Mouse (Mus musculus): ENCODE measurements at regions not wholly inside any gene's neighbourhood (a gene's known extent, or its start where the extent isn't known, plus 50 kb on each side); places are given as distances from the start of the nearest gene placed in this dataset.

DNA sequence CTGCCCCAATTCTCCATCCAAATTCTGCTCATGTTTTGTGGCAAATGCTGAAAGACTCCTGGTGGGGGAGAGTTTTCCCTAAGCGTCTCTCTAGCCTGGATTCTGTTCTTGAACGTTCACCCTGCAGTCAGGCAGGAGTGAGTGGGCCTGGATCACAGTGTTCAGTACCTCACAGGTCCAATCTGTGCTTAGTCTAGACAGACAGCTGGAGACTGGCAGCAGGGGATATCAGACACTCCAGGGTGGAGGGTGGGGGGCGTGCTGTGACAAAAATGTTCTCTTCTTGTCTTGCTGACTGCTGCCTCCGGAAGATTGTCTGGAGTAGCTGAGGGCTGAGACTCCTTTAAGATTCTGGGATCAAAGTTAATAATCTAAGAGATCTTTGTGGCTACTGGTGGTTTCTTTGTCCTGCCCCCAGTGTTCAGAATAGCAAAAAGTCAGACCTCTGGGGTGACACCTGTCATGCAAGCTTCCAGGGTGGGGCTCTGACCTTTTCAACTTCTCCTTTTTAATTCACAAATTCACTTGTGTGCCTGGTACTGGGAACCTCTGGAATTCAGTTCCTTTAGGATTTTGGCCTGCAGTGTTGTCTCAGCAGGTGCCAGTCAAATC, 319.0 kb upstream of the Trib2 start:
- DNase-seq, result no peak

DNA sequence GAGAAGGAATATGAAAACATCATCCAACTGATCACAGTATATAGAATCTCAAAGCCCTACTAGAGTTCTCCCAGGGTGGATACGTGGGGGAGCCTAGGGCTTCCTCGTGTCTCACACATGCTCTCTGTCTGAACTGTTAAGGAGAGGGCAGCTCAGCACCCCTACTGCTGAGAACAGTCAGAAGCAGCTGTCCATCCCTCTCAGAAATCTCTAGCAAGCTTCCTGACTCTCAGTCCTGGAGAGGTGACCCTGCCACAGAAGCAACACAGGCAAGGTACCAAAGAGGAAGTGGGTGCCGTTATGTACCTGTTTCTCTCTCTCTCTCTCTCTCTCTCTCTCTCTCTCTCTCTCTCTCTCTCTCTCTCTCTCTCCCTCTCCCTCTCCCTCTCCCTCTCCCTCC, 317.7 kb upstream of the Trib2 start:
- no peak for DNase-seq

DNA sequence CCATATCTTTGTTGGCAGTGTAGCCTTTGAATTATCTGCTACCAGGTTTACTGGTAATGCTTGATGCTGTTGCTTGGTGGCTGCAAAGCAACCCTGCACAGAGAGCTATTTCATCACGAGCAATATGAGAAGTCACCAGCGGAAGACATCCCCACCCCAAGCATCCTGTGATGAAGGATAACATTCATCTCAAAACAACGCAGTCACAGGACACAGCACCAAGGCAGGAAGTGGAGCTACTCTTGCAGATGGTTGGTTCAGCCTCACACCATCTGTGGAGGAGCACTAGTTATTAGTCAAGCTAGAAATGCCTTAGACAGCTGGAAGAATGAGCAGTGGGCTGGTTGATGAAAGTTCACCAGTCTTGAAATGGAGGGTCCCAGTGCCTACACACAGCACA, 316.5 kb upstream of the Trib2 start:
- no peak for DNase-seq

DNA sequence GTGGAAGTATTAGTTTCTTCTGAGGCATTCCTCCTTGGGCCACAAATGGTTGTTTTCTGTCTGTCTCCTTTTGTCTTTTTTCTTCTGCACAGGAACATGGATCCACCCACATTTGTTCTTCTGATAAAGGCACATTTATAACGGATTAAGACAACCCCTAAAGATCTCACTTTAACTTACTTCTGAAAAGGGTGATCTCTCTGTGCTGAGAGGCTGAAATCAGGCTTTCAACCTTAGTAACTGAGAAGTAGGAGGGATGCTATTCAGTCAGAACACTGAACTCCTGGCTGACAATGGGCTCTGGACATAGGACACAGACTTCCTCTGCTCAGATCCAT, 315.0 kb upstream of the Trib2 start:
- DNase-seq, result no peak

DNA sequence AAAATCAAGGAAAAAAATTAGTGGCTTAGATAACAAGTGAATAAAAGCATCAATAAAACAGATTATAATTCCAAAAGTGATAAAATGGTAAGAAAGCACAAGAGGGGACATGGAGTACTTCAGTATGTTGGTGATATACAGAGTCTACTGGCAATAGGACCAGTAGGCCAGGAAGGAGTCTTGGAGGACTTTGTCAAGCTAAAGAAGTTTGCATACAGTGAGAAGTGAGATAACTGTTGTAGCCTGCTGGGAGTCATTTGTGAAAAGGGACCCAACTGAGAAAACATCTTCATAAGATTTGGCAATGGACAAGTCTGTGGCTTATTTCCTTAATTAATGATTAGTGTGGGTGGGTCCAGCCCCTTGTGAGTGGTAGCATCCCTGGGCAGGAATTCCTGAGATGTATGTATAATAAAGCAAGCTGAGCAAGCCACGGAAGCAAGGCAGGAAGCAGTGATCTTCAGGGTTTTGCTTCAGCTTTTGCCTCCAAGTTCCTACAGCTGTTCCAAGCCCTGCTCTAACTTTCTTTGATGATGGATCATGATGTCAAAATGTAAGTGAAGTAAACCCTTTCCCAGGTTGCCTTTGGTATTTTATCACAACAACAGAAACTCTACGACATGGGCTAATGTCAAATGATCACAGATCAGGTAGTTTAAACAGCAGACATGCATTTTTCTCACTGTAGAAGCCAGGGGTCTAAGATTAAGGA, 314.5 kb upstream of the Trib2 start:
- no peak for DNase-seq

DNA sequence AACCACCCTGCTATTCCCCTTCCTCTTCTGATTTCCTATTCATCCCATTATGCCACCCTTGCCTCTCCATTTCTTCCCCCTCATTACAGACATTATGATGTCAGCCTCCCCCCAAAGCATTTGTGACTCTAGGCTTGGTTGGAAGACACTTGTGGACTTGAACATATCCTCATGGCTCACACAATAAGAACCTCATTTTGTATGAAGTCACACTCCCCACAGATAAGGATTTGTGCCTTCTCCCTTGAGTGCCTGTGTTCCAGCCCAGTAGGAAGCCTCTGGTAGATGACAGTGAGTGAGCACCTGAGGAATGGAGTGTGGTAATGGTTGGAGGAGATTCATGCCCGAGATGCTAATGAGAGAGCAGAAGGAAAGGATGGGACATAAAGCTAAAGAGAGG, 313.9 kb upstream of the Trib2 start:
- DNase-seq, result no peak

DNA sequence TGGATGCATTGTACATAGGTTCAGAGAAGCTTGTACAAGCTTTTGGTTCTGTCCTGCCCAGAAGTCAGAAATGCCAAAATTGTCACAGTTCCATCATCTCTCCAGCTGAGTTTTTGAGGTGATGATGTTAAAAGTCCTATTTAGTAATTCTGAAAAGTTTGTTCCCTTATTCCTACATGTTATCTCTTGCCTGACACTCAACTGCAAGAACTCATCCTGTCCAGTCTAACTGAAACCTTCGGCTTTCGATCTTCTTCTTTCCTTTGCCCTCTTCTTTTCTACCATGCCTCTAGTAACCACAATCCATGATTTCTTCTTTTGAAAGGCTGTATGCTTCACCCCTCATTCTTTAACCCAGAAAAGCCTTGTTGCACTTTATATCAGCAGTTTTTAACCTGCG, 313.2 kb upstream of the Trib2 start:
- no peak for DNase-seq

DNA sequence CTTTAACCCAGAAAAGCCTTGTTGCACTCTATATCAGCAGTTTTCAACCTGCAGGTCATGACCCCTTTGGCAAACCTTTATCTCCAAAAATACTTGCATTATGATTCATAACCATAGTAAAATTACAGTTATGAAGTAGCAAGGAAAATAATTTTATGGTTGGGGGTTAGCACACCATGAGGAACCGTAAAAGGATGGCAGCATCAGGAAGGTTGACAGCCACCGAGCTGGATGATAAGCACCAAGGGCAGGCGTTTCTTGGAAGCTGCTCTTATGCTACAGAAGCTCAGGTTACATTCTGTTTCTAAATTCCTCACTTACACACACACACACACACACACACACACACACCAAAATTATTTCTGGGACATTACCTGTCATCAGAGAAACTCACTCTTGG, 312.5 kb upstream of the Trib2 start:
- DNase-seq, result no peak

DNA sequence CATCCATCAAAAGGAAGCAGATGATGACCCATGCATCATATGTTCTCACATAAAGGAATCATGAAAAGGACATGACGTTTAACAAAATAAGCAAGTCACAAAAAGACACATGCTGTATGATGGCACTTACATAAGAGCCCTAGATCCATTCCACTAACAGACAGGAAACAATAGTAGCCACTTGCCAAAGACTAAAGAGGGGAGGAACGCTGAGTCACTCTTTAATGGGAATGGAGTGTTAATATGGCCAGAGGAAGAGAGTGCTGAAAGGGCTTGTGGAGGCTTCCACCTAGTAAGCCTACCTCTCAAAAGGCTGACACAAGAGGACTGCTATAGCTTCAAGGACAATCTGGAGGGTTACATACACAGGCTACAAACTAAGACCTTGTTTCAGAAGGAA, 308.2 kb upstream of the Trib2 start:
- no peak for DNase-seq

DNA sequence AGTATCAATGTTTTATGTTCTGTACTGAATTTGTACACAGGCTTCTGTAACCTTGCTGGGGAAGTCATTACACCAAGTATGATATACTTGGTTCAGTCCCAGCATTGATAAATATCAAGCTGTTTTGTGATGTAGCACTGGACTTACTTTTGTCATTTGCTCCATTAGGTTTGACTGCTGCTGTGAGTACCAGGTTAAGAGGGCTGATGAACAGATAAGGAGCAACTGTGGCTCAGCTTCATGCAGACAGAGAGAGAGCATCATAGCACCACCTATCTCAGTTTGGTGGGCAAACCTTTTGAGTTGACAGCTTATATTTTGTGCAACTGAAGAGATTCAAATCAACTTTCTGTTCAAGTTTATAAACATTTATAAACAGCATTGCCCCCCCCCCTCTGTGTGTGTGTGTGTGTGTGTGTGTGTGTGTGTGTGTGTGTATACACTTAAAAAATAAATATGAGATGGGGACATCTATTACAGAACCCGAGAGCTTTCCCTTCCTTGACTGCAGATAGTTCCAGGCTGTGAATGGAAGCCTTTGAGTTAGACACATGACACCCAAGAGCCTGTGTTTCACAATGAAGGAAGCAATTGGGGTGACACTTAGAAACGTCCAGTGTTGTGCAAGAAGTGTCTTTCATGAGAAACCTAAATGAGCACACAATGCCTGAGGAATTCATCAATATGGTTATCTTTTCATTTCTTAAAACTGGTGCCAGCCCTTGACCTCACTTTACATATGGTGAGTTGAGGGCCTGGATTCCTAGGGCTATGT, 305.8 kb upstream of the Trib2 start:
- no peak for DNase-seq

DNA sequence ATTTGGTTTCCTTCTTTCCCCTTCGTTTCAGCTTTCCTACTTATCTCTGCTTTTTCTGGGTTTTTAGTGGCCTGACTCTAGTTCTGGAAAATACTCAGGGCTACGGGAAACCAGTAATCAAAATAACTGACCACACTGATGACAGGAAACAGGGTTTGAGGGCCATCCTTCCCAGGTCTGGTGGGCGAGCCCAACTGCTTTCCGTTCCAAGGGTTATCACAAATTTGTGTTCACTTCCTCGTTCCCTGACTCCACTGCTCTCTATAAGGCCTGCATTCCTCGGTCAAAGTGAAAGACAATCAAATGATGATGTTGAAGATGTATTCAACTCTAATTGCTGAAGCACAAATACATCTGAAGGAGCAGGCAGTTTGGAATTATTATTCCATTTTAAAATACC, 305.1 kb upstream of the Trib2 start:
- DNase-seq, result no peak

DNA sequence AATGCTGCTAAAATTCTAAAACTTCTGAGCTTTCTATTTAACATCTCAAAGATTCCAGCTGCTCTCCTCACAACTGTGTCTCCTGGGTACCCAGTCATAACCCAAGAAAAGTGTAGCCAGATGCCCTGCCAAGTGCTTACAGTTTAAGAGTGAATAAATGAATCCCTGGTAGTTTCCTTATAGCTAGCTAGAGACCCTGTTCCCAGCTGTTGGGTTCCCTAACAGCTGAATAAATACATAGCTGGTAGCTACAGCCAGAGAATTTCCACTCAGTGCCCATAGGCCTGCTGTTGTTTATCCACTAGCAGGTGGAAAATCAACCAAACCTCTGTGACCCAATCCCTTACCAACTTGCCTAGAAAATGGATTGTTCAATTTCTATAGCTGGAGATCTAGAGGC, 302.0 kb upstream of the Trib2 start:
- no peak for DNase-seq

DNA sequence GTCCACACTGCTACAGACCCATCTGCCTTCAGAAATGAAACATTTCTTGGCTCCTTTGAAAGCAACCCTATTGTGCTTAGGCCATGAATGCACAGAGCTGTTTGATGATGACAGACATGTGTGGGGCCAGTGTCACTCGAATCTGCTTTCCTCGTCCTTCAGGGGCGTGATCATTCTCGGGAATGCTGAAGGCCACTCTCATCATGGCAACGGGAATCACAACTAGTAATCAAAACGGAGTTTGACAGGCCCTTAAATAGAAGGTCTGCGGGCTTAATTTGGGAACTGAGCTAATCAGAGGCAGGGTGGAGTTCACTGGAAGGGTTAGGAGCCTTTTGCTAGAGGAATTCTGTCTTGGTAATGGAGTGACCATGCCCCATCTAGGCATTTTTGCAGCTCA, 290.2 kb upstream of the Trib2 start:
- no peak for DNase-seq

DNA sequence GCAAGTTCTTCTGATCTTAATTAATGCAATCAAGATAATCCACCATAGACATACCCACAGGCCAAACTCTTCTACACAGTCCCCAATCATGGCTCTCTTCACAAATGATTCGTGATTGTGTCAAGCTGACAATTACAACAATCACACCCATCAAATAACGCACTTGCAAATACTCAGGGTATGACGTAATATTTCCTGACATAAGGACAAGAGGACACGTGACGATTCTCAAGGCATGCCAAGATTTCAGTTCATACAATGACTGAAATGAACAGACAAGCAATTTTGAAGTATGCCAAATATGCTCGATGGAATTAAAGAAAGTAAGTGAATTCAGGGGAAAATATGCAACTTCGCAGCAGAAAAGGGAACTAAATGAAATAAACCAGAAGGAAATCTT, 282.1 kb upstream of the Trib2 start:
- no peak for DNase-seq

DNA sequence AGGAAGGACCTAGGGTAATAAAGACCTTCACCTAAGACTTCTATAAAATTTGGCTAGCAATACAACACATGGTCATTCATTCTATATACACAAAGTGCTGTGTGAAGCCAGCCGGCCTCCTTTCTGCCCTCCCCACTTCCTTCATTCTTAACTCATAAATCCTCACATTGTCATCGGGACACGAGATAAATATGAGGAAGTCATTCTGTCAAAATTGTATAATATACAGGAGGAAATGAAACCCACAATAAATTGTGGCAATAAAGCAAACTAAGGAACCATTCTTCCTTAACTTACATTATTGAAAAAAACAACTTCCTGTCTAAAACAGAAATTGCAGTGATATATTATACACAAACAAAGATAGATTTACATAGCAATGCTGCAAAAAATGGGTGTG, 275.9 kb upstream of the Trib2 start:
- no peak for DNase-seq

DNA sequence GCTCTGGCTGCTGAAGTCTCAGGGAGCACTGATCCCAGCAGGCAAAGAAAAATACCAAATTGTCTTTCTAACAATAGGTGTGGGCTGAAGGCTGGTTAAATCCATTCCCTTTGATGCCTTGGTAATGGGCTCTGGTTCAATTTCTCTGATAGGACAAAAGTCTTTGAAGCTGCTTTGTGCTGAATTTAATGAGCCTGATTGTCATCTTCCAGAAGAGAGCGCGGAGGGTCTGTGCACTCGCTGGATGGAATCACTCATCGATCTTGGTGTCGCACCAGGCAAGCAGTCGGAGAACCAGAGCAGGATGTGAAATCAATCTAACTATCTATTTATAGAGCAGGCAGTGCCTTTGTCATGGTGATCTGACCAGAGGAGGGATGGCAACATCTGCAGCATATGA, 274.6 kb upstream of the Trib2 start:
- DNase-seq, result no peak

DNA sequence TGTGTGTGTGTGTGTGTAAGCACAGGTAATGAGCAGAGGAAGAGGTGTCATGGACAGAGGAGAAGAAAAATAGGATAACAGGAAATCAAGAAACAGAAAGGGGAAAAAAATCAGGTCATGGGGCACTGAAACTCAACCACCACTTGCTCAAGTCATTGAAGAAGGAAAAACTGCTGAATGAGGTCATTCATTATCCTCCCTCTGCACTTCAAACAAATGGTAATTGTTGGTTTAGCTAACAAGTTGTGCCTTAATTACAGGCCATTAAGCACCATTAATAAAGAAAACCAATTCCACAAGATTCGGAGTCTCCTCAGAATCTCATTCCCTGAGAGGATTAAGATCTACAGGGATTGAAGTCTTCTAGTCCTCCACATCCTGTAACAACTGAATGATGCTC, 266.5 kb upstream of the Trib2 start:
- DNase-seq, result no peak

DNA sequence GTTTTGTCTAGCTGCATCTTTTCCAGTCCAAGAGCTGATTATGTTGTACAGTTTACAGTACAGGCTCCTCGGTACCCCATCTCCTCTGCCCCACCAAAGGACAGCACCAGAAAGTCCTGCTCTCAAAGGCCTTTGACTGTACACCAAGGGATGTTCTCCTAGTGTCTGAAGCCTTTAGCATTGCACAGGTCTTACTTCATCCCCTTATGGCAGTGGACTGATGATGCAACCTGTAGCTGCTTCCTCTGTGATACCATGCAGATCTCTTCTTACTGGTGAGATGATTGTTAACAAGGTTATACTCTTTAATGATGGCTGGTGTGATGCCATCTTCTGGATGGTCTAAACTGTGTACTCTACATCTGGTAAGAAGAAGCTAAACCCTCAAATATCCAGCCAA, 260.5 kb upstream of the Trib2 start:
- DNase-seq, result no peak

DNA sequence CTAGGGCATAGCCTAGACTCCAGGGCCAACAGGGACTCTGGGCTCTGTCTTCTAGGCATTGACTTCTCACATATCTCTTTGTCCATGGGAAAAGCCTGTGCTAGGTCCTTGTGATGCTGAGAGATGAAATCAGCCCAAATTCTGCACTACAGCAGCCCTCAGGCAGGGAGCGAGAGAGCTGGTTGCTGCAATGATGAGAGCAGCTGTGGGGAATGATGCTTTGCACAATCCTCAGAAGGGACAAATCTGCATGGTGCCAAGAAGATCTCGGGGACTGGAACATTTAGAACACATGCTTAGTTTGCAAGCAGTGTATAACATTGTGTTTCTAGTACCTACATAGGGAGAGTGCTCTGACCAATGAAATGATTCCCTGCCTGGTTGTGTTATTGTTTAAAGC, 259.2 kb upstream of the Trib2 start:
- no peak for DNase-seq

DNA sequence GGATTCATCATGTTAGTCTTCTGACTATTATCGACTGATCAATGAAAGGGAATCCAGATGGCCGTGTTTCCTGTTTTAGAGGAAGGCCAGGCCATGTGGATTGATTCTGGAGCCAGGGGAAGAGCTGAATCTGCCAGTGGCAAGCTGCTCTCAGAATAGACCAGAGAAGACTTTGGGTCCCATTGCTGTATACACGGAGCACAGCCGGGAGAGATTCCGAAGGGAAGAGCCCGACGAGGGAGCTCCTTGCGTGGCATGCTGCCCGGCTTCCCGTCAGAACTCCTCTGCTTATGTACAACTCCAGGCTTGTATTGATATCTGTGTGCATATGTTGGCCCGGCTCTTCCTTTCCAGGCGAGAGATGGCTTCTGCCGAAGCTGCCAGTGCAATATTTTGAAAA, 252.2 kb upstream of the Trib2 start:
- DNase-seq, result no peak

DNA sequence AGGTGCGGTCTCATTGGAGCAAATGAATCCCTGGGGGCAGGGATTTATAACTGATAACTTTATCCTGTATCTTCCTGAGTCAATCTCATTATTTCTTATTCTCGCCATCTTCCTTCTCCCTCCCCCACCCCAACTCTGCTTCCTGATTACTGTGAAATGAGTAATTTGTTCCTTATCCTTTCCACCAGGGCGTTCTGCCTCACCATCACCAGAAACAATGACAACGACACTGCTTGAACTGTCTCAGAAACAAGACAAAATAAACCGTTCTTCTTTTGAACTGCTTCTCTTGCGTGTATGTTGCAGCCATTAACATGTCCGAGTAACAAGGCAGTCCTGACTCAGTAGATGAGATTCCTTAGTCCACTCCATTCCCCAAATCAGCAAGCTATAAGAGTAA, 246.0 kb upstream of the Trib2 start:
- no peak for DNase-seq

DNA sequence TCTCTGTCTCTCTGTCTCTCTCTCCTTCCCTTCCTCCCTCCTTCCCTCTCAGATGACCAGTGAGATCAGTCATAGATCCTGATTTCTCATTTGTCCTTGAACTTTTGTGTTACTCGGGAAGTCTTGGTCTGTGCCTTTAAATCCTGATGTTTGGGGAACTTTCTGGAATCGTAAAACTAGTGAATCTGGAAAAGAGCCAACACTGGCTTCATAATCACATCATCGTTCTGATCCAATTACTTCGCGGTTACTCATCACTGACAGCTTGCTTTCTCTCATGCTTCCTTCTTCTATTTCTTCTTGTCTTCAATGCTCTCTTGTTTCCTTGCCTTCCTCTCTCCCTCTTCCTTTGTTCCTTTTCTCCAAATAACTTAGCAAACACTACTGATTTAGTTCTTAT, 243.7 kb upstream of the Trib2 start:
- DNase-seq, result no peak

DNA sequence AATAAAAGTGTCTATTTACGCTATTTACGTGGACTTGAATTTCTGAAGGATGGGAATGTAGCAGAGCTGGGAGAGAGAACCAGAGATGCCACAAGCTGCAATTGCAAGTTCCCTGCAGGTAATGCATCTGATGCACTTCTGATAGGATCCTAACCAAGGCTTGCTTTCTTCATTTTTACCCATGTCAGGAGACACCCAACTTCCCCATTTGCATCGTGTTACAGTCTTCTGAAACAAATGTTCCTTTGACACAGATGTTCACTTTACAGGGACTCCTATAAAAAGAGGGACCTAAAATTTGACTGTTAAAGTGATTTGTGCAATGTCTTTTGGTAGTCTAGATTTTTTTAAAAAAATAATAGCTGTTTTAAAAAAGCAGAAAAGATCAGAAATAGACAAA, 241.5 kb upstream of the Trib2 start:
- no peak for DNase-seq

DNA sequence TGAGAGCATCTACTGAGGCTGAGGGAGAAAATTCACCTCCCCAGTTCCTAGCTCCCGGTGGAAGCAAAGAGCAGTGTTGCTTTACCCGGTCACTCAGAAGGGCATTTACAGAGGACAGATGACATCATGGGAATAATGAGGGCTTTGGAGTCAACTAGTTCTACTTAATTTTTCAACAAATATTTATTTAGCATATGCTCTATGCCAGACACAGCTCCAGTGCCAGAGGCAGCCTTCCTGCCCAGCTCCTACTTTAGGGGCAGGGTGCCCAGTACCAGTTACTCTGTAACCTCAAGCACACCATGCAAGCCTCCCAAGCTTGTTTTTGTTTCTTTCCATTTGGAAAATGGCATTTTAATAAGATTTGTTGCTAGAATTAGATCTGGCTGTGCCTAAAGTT, 240.1 kb upstream of the Trib2 start:
- DNase-seq, result no peak

DNA sequence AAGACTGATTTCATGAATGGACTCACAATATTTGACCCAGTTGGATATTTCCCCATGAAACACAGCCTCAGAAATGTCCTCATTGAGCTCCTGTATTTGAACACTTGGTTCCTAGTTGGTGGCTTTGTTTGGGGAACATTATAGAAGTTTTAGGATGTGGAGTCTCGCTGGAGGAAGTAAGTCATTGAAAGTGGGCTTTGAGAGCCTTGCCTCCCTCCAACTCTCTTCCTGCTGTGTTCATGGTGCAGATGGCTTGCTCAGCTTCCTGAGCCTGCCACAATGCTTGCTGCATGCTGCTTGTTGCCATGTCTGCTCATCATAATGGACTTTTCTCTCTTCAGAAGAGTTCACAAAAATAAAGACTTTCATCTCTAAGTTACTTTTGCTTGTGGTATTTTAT, 239.5 kb upstream of the Trib2 start:
- no peak for DNase-seq

Measured in cerebellum, adult 11-12 months (tissue).